Mouse (Mus musculus) cerebellum, adult (tissue): Measurements from ENCODE around the gene Ifitm3.
"Not testable (repeated sequence)": the region's sequence is repeated elsewhere in the genome, so short reads cannot be mapped to it uniquely, and the experiment has no call there.

Source experiments
- ATAC-seq: cut with Nextera tagmentation; 2 replicates; pipeline ENCODE4 v1.9.2; 2017; ENCODE audit warnings: mild to moderate bottlenecking, moderate library complexity, mixed read lengths; ENCODE audit not compliant: insufficient number of reproducible peaks, low FRiP score, low TSS enrichment

Ifitm3 gene

GRCm38 (mm10) chr7:140970931-140971330 is 39.6 kb downstream of the Ifitm3 start:
- no peak for ATAC-seq

DNA sequence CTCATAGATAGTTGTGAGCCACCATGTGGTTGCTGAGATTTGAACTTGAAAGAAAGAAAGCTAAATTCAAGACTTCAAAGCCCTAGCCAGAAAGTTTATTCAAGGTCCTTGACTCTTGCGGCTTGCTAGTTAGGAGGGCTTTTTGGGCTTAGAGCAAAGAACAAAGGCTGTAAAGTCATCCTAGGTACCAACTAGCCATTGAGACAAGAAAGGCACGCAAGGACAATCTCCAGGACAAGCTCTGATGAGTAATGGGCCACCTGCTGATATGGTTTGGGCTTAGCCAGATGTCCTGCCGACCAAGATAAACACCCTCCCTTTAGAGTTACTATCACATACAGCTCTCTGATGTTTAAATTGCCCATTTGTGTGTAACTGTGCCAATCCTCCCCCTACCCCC is 41.9 kb downstream of the Ifitm3 start:
- not testable (repeated sequence) for ATAC-seq

- no peak for ATAC-seq
Measured at GRCm38 (mm10) chr7:140967862-140968591, 42.5 kb downstream of the Ifitm3 start.

DNA sequence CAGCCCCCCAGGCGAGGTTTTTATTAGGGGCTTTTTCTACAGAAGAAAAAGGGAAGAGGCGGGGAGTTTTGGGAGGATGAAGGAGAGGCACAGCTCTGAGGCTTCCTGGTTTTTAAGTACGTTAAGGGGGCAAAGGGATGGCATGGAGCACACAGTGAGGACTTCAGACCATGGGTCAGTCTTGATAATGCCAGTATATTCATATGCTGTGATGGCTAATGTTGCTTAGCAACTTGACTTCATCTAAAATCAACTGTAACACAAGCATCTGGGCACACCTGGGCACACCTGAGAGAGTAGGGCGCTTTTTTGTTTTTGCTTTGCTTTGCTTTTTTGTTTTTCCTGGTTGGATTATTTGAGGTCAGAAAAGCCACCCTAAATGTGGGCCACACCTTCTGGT is 43.6 kb downstream of the Ifitm3 start, which contains the start of gene Ifitm1:
Ifitm1 (plus strand) TSS at position 301 of the 400 bp plus-strand sequence.
- ATAC-seq: no peak

- no peak for ATAC-seq
Measured at GRCm38 (mm10) chr7:140962733-140963132, 47.8 kb downstream of the Ifitm3 start.

GRCm38 (mm10) chr7:140961416-140961815 is 49.2 kb downstream of the Ifitm3 start:
- no peak for ATAC-seq

DNA sequence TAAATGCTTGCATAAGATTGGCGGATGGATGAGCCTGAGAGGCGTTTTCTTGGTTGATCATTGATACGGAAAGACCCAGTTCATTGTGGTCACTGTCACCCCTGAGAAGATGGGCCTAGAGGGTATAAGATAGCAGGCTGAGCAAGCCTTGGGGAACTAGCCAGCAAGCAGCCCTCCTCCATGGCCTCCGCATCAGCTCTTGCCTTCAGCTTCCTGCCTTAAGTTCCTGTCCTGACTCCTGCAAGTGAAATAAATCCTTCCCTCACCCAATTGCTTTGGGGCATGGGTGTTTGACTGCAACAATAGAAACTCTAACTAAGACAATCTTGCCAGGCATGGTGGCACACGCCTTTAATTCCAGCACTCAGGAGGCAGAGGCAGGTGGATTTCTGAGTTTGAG is 50.5 kb downstream of the Ifitm3 start:
- ATAC-seq: no peak
